In the genomic region with DNA sequence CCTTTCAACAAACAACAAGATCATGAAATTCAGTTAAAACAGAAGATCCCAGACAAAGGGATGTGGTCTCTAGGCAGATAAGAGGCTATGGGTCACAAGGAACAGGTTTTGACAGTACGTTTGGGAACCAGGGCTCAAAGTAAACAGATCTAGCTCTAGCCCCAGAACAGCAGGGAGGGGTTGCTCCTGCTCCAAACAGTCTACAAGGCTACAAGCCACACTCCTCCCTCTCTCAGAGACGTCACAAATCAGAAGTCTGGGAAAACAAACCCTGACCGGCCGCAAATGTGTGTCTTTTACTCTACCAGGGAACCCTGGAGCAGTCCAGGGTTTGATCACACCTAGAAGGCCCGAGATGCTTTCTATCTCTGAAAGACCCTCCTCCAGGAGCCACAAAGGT, we compare ENCODE assay signal across 14 mouse cellular contexts. TPM values are rescaled to one million over a fixed set of nuclear protein-coding genes. Genes with fewer than 3 reads are reported as not detected.
DNase-seq lines count a peak whose midpoint lies in the region; ATAC-seq lines count a peak whose summit lies in the region.
"Had no signal": no experiment of that assay in that cellular context is flagged by ENCODE, and none has a peak within 500 bp of the region (broad histone marks: within the 10 kb centered on the region; RNA-seq: fewer than 3 reads in every experiment).

No protein-coding gene starts in this region.

- peaks cover 83% of the 10 kb centered on the region for H3K4me1 ChIP-seq in hindbrain, embryonic 13.5 days (replicated peaks)
- H3K4me1 ChIP-seq in hindbrain, embryonic 14.5 days (replicated peaks; ENCODE audit: control insufficient read depth, insufficient read depth, low read length): peaks cover 24% of the 10 kb centered on the region
- peaks cover 28% of the 10 kb centered on the region for H3K4me1 ChIP-seq in neural tube, embryonic 14.5 days (ENCODE audit: control insufficient read depth, insufficient read depth, low read length)
- peaks cover 87% of the 10 kb centered on the region for H3K4me1 ChIP-seq in neural tube, embryonic 15.5 days

- H3K9ac ChIP-seq in hindbrain, embryonic 13.5 days: peak overlapping the region; percentile 30; the same call in 1 of the 2 replicates
- no peak overlapping the region for H3K9ac ChIP-seq in hindbrain, embryonic 14.5 days
- H3K9ac ChIP-seq in neural tube, embryonic 14.5 days (replicated peaks; ENCODE audit: low read depth, low read length): peak overlapping the region; percentile 16; the same call in 1 of the 2 replicates
- H3K9ac ChIP-seq in neural tube, embryonic 15.5 days (replicated peaks): no peak overlapping the region

- H3K36me3 ChIP-seq in hindbrain, embryonic 13.5 days: peaks cover 20% of the 10 kb centered on the region
- peaks cover 17% of the 10 kb centered on the region for H3K36me3 ChIP-seq in hindbrain, embryonic 14.5 days (replicated peaks; ENCODE audit: control insufficient read depth, insufficient read depth)
- H3K36me3 ChIP-seq in neural tube, embryonic 14.5 days (ENCODE audit: control insufficient read depth, insufficient read depth, low read length): peaks cover 7% of the 10 kb centered on the region
- H3K36me3 ChIP-seq in neural tube, embryonic 15.5 days: peaks cover 10% of the 10 kb centered on the region

- intact Hi-C loops in gastrocnemius, postnatal 14 days (cut with DNase I; ENCODE audit: low total_unique reads): no loop called here

- H3K27me3 ChIP-seq in hindbrain, embryonic 13.5 days: no peaks in the 10 kb centered on the region
- no peaks in the 10 kb centered on the region for H3K27me3 ChIP-seq in hindbrain, embryonic 14.5 days (ENCODE audit: control insufficient read depth, insufficient read depth, low read length)
- H3K27me3 ChIP-seq in neural tube, embryonic 14.5 days (ENCODE audit: control insufficient read depth, insufficient read depth, low read length): no peaks in the 10 kb centered on the region
- H3K27me3 ChIP-seq in neural tube, embryonic 15.5 days (replicated peaks): no peaks in the 10 kb centered on the region

- 62% methylated on average over 5 of the region's 5 CpGs for WGBS in hindbrain, embryonic 13.5 days
- WGBS in hindbrain, embryonic 14.5 days: 70% methylated on average over 5 of the region's 5 CpGs
- WGBS in neural tube, embryonic 14.5 days: 71% methylated on average over 5 of the region's 5 CpGs
- 69% methylated on average over 5 of the region's 5 CpGs for WGBS in neural tube, embryonic 15.5 days

- ATAC-seq in hindbrain, embryonic 13.5 days (ENCODE audit: low FRiP score): no peak
- ATAC-seq in hindbrain, embryonic 14.5 days (ENCODE audit: low FRiP score): no peak
- no peak for ATAC-seq in neural tube, embryonic 14.5 days (ENCODE audit: low read depth)
- no peak for ATAC-seq in neural tube, embryonic 15.5 days (ENCODE audit: low FRiP score)
- ATAC-seq: forebrain, embryonic 14.5 days; midbrain, embryonic 16.5 days had no signal

- no peak overlapping the region for H3K27ac ChIP-seq in hindbrain, embryonic 13.5 days
- H3K27ac ChIP-seq in hindbrain, embryonic 14.5 days: no peak overlapping the region
- no peak overlapping the region for H3K27ac ChIP-seq in neural tube, embryonic 14.5 days (ENCODE audit: low read depth, low read length)
- no peak overlapping the region for H3K27ac ChIP-seq in neural tube, embryonic 15.5 days (replicated peaks)

- H3K4me3 ChIP-seq in hindbrain, embryonic 13.5 days: no peak overlapping the region
- H3K4me3 ChIP-seq in hindbrain, embryonic 14.5 days (replicated peaks; ENCODE audit: low read length): no peak overlapping the region
- no peak overlapping the region for H3K4me3 ChIP-seq in neural tube, embryonic 14.5 days (ENCODE audit: low read depth, low read length)
- H3K4me3 ChIP-seq in neural tube, embryonic 15.5 days (replicated peaks): no peak overlapping the region

- peak; percentile 2 for DNase-seq in gastrocnemius, postnatal 10 days
- DNase-seq in gastrocnemius, postnatal 14 days: no peak
- no peak for DNase-seq in hindbrain, embryonic 14.5 days (ENCODE audit: low spot score)
- no peak for DNase-seq in embryo, embryonic 10 days (ENCODE audit: low spot score)
- DNase-seq in thymus, postnatal 36 days: no peak
- DNase-seq: layer of hippocampus, postnatal 36 days; right cerebral cortex, adult 18-20 months had no signal

- no peaks in the 10 kb centered on the region for H3K9me3 ChIP-seq in hindbrain, embryonic 13.5 days
- no peaks in the 10 kb centered on the region for H3K9me3 ChIP-seq in hindbrain, embryonic 14.5 days (ENCODE audit: control insufficient read depth, low read length)
- H3K9me3 ChIP-seq in neural tube, embryonic 14.5 days (ENCODE audit: control insufficient read depth, low read length): no peaks in the 10 kb centered on the region
- no peaks in the 10 kb centered on the region for H3K9me3 ChIP-seq in neural tube, embryonic 15.5 days (replicated peaks)

- H3K4me2 ChIP-seq in hindbrain, embryonic 13.5 days: no peak overlapping the region
- no peak overlapping the region for H3K4me2 ChIP-seq in hindbrain, embryonic 14.5 days (replicated peaks)
- no peak overlapping the region for H3K4me2 ChIP-seq in neural tube, embryonic 14.5 days (ENCODE audit: low read depth, low read length)
- no peak overlapping the region for H3K4me2 ChIP-seq in neural tube, embryonic 15.5 days

RNA-seq across cellular contexts. Expression of a gene that starts 19.0 kb away (rescaled TPM):
- total RNA-seq in gastrocnemius, postnatal 10 days (2021): 10 to 100 TPM; 68.5 to 86.9 TPM
- 10 to 100 TPM; 59.5 to 65.6 TPM for total RNA-seq in gastrocnemius, postnatal 14 days (2021)
- polyA plus RNA-seq in hindbrain, embryonic 13.5 days (2015; fragmentation: Nextera tagmentation; extraction: Ambion mirVana): 82.0 and 85.4 TPM in 2 replicates
- polyA plus RNA-seq in hindbrain, embryonic 14.5 days (2014; fragmentation: Nextera tagmentation; extraction: Ambion mirVana): 40.7 and 50.8 TPM in 2 replicates
- 44.2 and 47.3 TPM in 2 replicates for polyA plus RNA-seq in neural tube, embryonic 14.5 days (2014; fragmentation: Nextera tagmentation; extraction: Ambion mirVana)
- polyA plus RNA-seq in neural tube, embryonic 15.5 days (2015; fragmentation: Nextera tagmentation; extraction: Ambion mirVana): 74.0 and 77.4 TPM in 2 replicates

RNA-seq across cellular contexts. Expression of a gene that starts 21.6 kb away (rescaled TPM):
- total RNA-seq in gastrocnemius, postnatal 10 days (2021): 10 to 100 TPM; 32.2 to 34.6 TPM
- total RNA-seq in gastrocnemius, postnatal 14 days (2021): 10 to 100 TPM; 36.1 to 36.2 TPM
- 30.0 and 37.2 TPM in 2 replicates for polyA plus RNA-seq in hindbrain, embryonic 13.5 days (2015; fragmentation: Nextera tagmentation; extraction: Ambion mirVana)
- polyA plus RNA-seq in hindbrain, embryonic 14.5 days (2014; fragmentation: Nextera tagmentation; extraction: Ambion mirVana): 39.9 and 42.3 TPM in 2 replicates
- polyA plus RNA-seq in neural tube, embryonic 14.5 days (2014; fragmentation: Nextera tagmentation; extraction: Ambion mirVana): 32.5 and 42.5 TPM in 2 replicates
- polyA plus RNA-seq in neural tube, embryonic 15.5 days (2015; fragmentation: Nextera tagmentation; extraction: Ambion mirVana): 40.4 and 42.0 TPM in 2 replicates

RNA-seq across cellular contexts. Expression of a gene that starts 25.9 kb away (rescaled TPM):
- 10 to 100 TPM; 83.1 to 84.4 TPM for total RNA-seq in gastrocnemius, postnatal 10 days (2021)
- 10 to 100 TPM; 69.9 to 76.0 TPM for total RNA-seq in gastrocnemius, postnatal 14 days (2021)
- polyA plus RNA-seq in hindbrain, embryonic 13.5 days (2015; fragmentation: Nextera tagmentation; extraction: Ambion mirVana): 144 and 148 TPM in 2 replicates
- 78.6 and 81.9 TPM in 2 replicates for polyA plus RNA-seq in hindbrain, embryonic 14.5 days (2014; fragmentation: Nextera tagmentation; extraction: Ambion mirVana)
- polyA plus RNA-seq in neural tube, embryonic 14.5 days (2014; fragmentation: Nextera tagmentation; extraction: Ambion mirVana): 74.4 and 77.5 TPM in 2 replicates
- 111 and 121 TPM in 2 replicates for polyA plus RNA-seq in neural tube, embryonic 15.5 days (2015; fragmentation: Nextera tagmentation; extraction: Ambion mirVana)

RNA-seq across cellular contexts. Expression of a gene that starts 37.7 kb away (rescaled TPM):
- total RNA-seq in gastrocnemius, postnatal 10 days (2021): 1 to 10 TPM in 1 of 2 experiments, under 1 TPM in 1; 0.99 to 1.2 TPM
- under 1 TPM; 0.11 to 0.47 TPM for total RNA-seq in gastrocnemius, postnatal 14 days (2021)
- 3.8 TPM in 2 replicates for polyA plus RNA-seq in hindbrain, embryonic 13.5 days (2015; fragmentation: Nextera tagmentation; extraction: Ambion mirVana)
- polyA plus RNA-seq in hindbrain, embryonic 14.5 days (2014; fragmentation: Nextera tagmentation; extraction: Ambion mirVana): 1.8 and 2.9 TPM in 2 replicates
- 1.4 and 1.5 TPM in 2 replicates for polyA plus RNA-seq in neural tube, embryonic 14.5 days (2014; fragmentation: Nextera tagmentation; extraction: Ambion mirVana)
- 2.2 and 5.1 TPM in 2 replicates for polyA plus RNA-seq in neural tube, embryonic 15.5 days (2015; fragmentation: Nextera tagmentation; extraction: Ambion mirVana)
- total RNA-seq: gastrocnemius, adult 8-10 months; neutrophil, adult 5-6 weeks had no signal

RNA-seq across cellular contexts. Expression of a gene that starts 54.8 kb away (rescaled TPM):
- 10 to 100 TPM; 13.7 to 15.9 TPM for total RNA-seq in gastrocnemius, postnatal 10 days (2021)
- total RNA-seq in gastrocnemius, postnatal 14 days (2021): 10 to 100 TPM; 15.1 to 16.5 TPM
- polyA plus RNA-seq in hindbrain, embryonic 13.5 days (2015; fragmentation: Nextera tagmentation; extraction: Ambion mirVana): 37.9 and 38.1 TPM in 2 replicates
- polyA plus RNA-seq in hindbrain, embryonic 14.5 days (2014; fragmentation: Nextera tagmentation; extraction: Ambion mirVana): 32.7 and 35.0 TPM in 2 replicates
- polyA plus RNA-seq in neural tube, embryonic 14.5 days (2014; fragmentation: Nextera tagmentation; extraction: Ambion mirVana): 30.7 and 36.2 TPM in 2 replicates
- polyA plus RNA-seq in neural tube, embryonic 15.5 days (2015; fragmentation: Nextera tagmentation; extraction: Ambion mirVana): 41.2 and 41.5 TPM in 2 replicates

Comparison
In these comparisons a context has a peak if more than half of its experiments do, and no peak if none do; other contexts are left out.
1. H3K9ac ChIP-seq: peak in hindbrain, embryonic 13.5 days (single experiment) and neural tube, embryonic 14.5 days (single experiment); none in hindbrain, embryonic 14.5 days (single experiment) and neural tube, embryonic 15.5 days (single experiment).